Mouse (Mus musculus) embryonic fibroblast, embryonic 13.5 days (primary cell): ENCODE results near the gene Kif26a.

Experiments used
- CTCF ChIP-seq: IDR thresholded peaks from 2 replicates; pipeline ENCODE4 v1.5.1; 2011; ENCODE audit warnings: mild to moderate bottlenecking, control low read depth, low read length, moderate library complexity, borderline replicate concordance; ENCODE audit not compliant: insufficient read depth
- POLR2A ChIP-seq: IDR thresholded peaks from 2 replicates; pipeline ENCODE4 v1.6.1; 2011; ENCODE audit warnings: low read depth, mild to moderate bottlenecking, control low read depth, low read length, moderate library complexity

- TF ChIP-seq POLR2A (no peak), CTCF (no peak)
Measured at GRCm38 (mm10) chr12:112125903-112126302, 20.1 kb upstream of the Kif26a start.
